Mouse (Mus musculus) ES-Bruce4 (cell line): Measurements from ENCODE around the gene Cd81.

Experiments
- CTCF ChIP-seq: IDR thresholded peaks from one replicate; pipeline ENCODE4 v1.8.1; 2011; ENCODE audit warnings: low read depth, low read length
- EP300 ChIP-seq: IDR thresholded peaks from 2 replicates; pipeline ENCODE4 v1.6.1; 2011; ENCODE audit warnings: low read depth, low read length; ENCODE audit not compliant: insufficient read depth
- POLR2A ChIP-seq: IDR thresholded peaks from one replicate; pipeline ENCODE4 v1.8.1; 2011; ENCODE audit warnings: low read length; ENCODE audit not compliant: insufficient read depth

DNA sequence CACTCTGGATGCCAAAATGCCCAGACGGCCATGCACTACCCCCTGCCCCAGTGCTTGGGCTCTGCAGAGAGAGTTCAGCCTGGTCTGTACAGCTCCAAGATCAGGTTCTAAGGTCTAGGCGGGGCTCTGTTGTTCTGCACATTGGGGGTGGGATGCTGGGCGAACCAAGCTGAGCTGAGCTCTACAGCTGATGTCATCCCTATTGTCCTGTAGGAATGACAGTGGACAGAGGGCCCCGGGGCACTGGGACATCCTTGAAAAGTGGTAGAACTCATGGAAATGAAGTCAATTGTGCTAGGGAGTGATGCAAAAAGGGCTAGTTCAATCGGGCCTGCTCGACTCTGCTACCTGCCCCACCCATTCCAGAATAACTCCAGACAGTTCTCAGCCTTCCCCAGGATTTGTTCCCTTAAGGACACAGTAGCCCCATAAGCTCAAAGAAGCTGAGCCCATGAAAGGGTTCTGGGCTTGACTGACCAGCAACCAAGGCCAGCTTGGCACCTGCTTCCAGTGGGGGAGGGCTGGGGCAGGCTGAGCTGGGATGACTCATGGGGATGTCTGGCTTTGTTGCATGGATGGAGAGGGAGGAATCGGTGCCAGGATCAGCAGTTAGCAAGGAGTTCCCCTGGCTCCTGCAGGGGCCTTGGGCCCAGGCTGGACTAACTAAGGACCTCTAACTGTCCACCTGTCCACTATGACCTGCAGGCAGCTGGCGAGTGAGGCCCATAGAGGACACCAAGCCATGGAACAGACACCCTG, 38.9 kb upstream of the Cd81 start:
- TF ChIP-seq CTCF = no peak
- TF ChIP-seq POLR2A = no peak
- peak; percentile 89 for TF ChIP-seq EP300
